Mouse (Mus musculus) C2C12 (cell line): Measurements from ENCODE around the gene Gm11037. TPM values are rescaled to one million over a fixed set of nuclear protein-coding genes. Genes with fewer than 3 reads are reported as not detected.

Experiments used
- H3K27me3 ChIP-seq: one replicate; pipeline ENCODE4 v1.6.1; 2011; ENCODE audit not compliant: control insufficient read depth, insufficient read depth, insufficient read length
- H3K36me3 ChIP-seq: one replicate; pipeline ENCODE4 v1.6.1; 2011; ENCODE audit not compliant: control insufficient read depth, insufficient read depth
- H3K4me3 ChIP-seq: one replicate; pipeline ENCODE4 v1.5.1; 2011; ENCODE audit warnings: mild to moderate bottlenecking, control low read depth; ENCODE audit not compliant: poor library complexity, insufficient read depth, severe bottlenecking
- H3K79me2 ChIP-seq: one replicate; pipeline ENCODE4 v1.6.1; 2011; ENCODE audit not compliant: control insufficient read depth, insufficient read depth
- H3K79me3 ChIP-seq: one replicate; pipeline ENCODE4 v1.6.1; 2011; ENCODE audit warnings: low read depth, control low read depth
- H3ac ChIP-seq: one replicate; pipeline ENCODE3; 2011; ENCODE audit warnings: low read depth; ENCODE audit not compliant: control insufficient read depth, insufficient read length
- CEBPB ChIP-seq: IDR thresholded peaks from one replicate; pipeline ENCODE4 v1.6.1; 2011; ENCODE audit warnings: low read depth, mild to moderate bottlenecking, control low read depth, moderate library complexity
- CTCF ChIP-seq: IDR thresholded peaks from one replicate; pipeline ENCODE4 v1.5.1; 2011; ENCODE audit not compliant: control insufficient read depth, insufficient read depth, insufficient read length
- FOSL1 ChIP-seq: IDR thresholded peaks from one replicate; pipeline ENCODE4 v1.8.0; 2011; ENCODE audit warnings: mild to moderate bottlenecking, low read length; ENCODE audit not compliant: poor library complexity, insufficient read depth, severe bottlenecking
- MAX ChIP-seq: IDR thresholded peaks from one replicate; pipeline ENCODE4 v1.6.1; 2011; ENCODE audit warnings: mild to moderate bottlenecking, control low read depth
- MYOD1 ChIP-seq: IDR thresholded peaks from one replicate; pipeline ENCODE4 v1.6.1; 2011; ENCODE audit warnings: low read depth; ENCODE audit not compliant: control insufficient read depth, insufficient read length
- MYOG ChIP-seq: IDR thresholded peaks from one replicate; pipeline ENCODE4 v1.6.1; 2011; ENCODE audit not compliant: control insufficient read depth, insufficient read length; ENCODE audit errors: extremely low read depth
- USF1 ChIP-seq: IDR thresholded peaks from one replicate; pipeline ENCODE4 v1.6.1; 2011; ENCODE audit warnings: low read depth, mild to moderate bottlenecking, control low read depth, moderate library complexity
- long read RNA-seq, 2 experiments: library from polyadenylated mRNA; unstranded; transcript quantifications; one replicate each; pipeline ENCODE4 v2.0.0; 2019 to 2020
- polyA plus RNA-seq: library from polyadenylated mRNA; unstranded; fragments of >200 nt; fragmentation: generic; extraction: Trizol; gene quantifications from one replicate; pipeline ENCODE4 v1.2.1, GENCODE M21; 2012; ENCODE audit warnings: missing spikeins

Gm11037 gene
- not detected for polyA plus RNA-seq
- long read RNA-seq, experiment 1: 0 reads
- long read RNA-seq, experiment 2: 0 reads

DNA sequence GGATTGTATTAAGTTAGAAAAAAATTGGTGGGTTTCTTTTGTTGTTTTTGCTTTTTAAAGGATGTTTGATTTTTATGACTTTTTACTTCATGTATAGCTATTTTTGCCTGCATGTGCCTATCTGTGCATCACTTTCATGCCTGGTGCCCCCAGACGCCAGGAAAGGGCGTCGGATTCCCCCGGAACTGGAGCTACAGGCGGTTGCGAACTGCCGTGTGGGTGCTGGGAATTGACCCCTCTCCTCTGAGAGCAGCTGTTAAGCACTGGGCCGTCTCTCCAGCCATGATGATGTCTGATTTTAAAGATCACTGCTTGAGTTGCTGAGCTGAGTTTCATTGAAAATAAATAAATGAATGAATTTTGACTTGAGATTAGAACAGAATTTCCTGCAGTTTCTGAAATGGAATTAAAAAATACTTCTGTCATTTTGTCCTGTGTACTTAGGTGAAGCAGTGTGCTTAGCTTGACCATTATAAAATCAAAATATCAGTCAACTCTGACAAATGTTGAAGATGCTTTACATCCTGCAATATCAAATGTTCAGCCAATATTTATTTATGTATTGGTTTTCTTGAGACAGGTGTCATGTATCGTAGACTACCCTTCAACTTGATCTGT lies at the start of gene Gm11037:
Gene Gm11037 (plus strand): TSS at position 568 of the 618 bp plus-strand sequence.
- H3ac ChIP-seq: no peak within 1 kb of the TSS
- H3K27me3 ChIP-seq: no peaks in the 10 kb centered on the region
- no peak within 1 kb of the TSS for H3K4me3 ChIP-seq
- no peaks in the 10 kb centered on the region for H3K79me2 ChIP-seq
- TF ChIP-seq MAX: no peak
- no peak for TF ChIP-seq FOSL1
- no peak for TF ChIP-seq USF1
- no peak for TF ChIP-seq CEBPB
- no peak for TF ChIP-seq MYOD1
- TF ChIP-seq CTCF: no peak
- TF ChIP-seq MYOG: no peak
- H3K36me3 ChIP-seq: no peaks in the 10 kb centered on the region
- no peaks in the 10 kb centered on the region for H3K79me3 ChIP-seq

DNA sequence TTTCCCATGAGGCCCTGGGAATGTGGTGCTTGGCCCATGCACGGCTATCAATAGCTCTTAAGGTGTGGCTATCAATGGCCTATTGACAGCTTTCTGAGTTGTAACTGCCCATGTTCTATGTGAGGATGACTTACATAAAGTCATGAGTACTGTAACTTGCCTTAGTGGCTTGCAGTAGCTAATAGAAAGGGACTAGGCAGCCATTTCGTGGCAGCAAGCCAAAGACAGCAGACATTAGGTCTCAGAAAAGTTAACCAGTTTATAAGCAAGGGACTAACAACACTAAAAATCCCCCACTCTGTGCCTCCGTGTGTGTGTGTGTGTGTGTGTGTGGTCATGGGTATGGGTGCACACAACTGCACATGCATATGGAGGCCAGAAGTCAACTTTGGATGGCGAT lies 49.1 kb upstream of the Gm11037 start:
- H3ac ChIP-seq: no peak overlapping the region
- no peak overlapping the region for H3K4me3 ChIP-seq
- TF ChIP-seq USF1: no peak
- TF ChIP-seq MYOG: no peak
- no peak for TF ChIP-seq CTCF
- no peak for TF ChIP-seq CEBPB
- no peak for TF ChIP-seq MYOD1
- no peak for TF ChIP-seq MAX
- TF ChIP-seq FOSL1: no peak
- no peaks in the 10 kb centered on the region for H3K79me2 ChIP-seq
- peaks cover 16% of the 10 kb centered on the region for H3K27me3 ChIP-seq
- H3K79me3 ChIP-seq: no peaks in the 10 kb centered on the region
- no peaks in the 10 kb centered on the region for H3K36me3 ChIP-seq

DNA sequence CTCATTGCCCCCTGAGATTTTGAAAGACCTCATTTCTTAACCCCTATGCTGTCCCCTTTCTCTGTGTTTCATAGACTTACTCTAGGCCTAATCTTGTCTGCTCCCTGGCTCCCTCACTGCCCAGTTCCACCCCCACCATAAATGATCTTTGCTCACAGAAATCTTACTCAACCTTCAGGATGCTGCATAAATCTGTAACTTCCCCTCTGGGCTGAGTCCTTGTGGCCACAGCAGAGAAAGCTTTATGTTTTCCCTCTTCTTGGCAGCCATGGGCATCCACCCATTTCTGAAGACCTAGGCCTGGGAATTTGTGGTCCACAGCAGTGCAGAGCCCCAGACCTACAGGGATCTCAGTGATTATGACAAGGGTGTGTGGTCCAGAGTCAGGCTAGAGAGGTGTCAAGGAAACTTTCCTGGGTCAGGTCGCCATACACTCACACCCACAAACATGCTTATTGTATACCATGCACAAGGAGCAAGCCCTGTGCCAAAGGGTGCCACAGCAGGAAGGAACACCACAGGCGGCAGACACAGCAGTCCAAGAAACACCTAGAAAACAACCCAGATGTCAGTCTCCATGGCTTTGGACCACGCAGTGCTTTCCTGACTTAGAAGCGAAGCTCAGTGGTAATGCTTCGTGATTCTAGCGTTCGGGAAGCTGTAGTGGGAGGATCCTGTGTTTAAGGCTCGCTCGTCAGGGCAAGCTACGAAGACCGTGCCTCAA lies 46.5 kb upstream of the Gm11037 start, which contains the start of gene Siglec1:
Gene Siglec1 (minus strand): TSS at position 99 of the 724 bp plus-strand sequence.
- H3K79me2 ChIP-seq: no peaks in the 10 kb centered on the region
- no peaks in the 10 kb centered on the region for H3K36me3 ChIP-seq
- TF ChIP-seq MAX (no peak), MYOD1 (no peak), MYOG (no peak), CTCF (no peak), FOSL1 (no peak), USF1 (no peak), CEBPB (no peak)
- H3ac ChIP-seq: no peak within 1 kb of the TSS
- no peak within 1 kb of the TSS for H3K4me3 ChIP-seq
- no peaks in the 10 kb centered on the region for H3K79me3 ChIP-seq
- H3K27me3 ChIP-seq: no peaks in the 10 kb centered on the region

DNA sequence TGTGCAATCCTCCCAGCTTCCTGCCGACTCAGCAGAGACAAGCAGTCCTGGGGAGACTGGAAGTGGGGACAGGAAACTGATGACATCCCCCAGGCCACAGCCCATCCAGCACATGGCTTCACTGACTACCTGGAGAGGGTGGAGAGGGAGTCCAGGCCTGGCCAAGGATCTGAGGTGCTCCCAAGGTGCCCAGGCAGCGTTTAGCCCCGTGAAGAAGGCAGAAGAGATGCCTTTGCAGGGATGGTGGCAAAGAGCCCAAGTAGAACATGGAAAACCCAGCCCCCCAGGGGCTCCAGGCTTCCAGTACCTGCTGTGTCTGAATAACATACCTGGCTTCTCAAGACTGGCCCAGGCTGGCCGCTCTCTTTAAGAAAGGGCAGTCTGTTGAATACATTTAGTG lies 44.7 kb upstream of the Gm11037 start:
- Histone ChIP-seq H3K79me2 (no peaks in the 10 kb centered on the region), H3ac (no peak overlapping the region), H3K36me3 (no peaks in the 10 kb centered on the region), H3K27me3 (no peaks in the 10 kb centered on the region), H3K79me3 (no peaks in the 10 kb centered on the region), H3K4me3 (no peak overlapping the region)
- no peak for TF ChIP-seq FOSL1
- TF ChIP-seq MYOG: no peak
- TF ChIP-seq CEBPB: no peak
- no peak for TF ChIP-seq MYOD1
- TF ChIP-seq USF1: no peak
- no peak for TF ChIP-seq MAX
- TF ChIP-seq CTCF: no peak

DNA sequence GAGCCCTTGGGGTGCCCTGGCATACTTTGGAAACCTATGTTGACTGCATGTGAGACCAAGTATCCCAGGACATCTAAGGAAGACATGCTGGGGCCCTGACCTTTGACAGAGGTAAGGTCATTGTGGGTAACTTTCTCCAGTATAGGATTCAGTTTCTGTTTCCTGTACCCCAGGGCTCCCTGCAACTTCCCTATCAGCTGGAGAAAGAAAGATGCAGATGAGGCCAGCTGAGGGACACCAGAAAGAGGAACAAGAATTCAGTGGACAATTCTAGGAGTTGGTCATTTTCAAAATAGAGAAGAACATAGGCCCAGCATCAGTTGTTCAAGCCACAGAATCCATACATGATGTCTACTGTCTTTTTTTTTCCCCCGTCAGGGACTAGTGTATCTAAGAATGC lies 43.7 kb upstream of the Gm11037 start:
- TF ChIP-seq CTCF: no peak
- TF ChIP-seq FOSL1: no peak
- TF ChIP-seq MAX: no peak
- no peak for TF ChIP-seq MYOD1
- no peak for TF ChIP-seq CEBPB
- TF ChIP-seq MYOG: no peak
- TF ChIP-seq USF1: no peak

DNA sequence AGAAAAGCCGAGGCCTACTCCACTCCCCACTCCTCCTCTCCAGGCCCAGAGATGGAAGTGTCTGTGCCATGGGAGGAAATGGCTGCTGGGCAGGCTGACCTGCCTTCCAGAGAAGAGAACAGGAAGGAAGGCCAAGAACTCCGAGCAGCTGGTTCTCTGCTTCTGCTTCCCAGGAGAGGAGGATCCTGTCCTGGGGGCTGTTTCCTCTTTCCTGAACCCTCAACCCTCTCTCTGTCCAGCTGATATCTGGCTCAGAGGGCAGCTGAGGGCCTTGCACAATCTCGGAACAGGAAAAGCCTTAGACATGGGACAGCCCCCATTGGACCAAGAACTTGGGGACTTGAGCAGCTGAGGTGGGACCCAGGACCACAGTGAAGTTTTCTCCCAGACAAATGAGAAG lies 42.4 kb upstream of the Gm11037 start:
- TF ChIP-seq MYOG: no peak
- TF ChIP-seq CTCF: no peak
- TF ChIP-seq CEBPB: no peak
- no peak overlapping the region for H3K4me3 ChIP-seq
- no peaks in the 10 kb centered on the region for H3K79me3 ChIP-seq
- no peak overlapping the region for H3ac ChIP-seq
- no peaks in the 10 kb centered on the region for H3K36me3 ChIP-seq
- no peaks in the 10 kb centered on the region for H3K79me2 ChIP-seq
- no peaks in the 10 kb centered on the region for H3K27me3 ChIP-seq

More for the DNA sequence above, 43.7 kb upstream of the Gm11037 start:
- H3ac ChIP-seq: no peak overlapping the region
- H3K79me3 ChIP-seq: no peaks in the 10 kb centered on the region
- no peaks in the 10 kb centered on the region for H3K36me3 ChIP-seq
- no peaks in the 10 kb centered on the region for H3K27me3 ChIP-seq
- H3K79me2 ChIP-seq: no peaks in the 10 kb centered on the region
- no peak overlapping the region for H3K4me3 ChIP-seq
